Mouse (Mus musculus): Measurements from ENCODE around the gene Itgb7. TPM values are rescaled to one million over a fixed set of nuclear protein-coding genes. Genes with fewer than 3 reads are reported as not detected.
A peak's percentile ranks its signal among the peaks of the same experiment; 100 is the strongest.
"Not testable (repeated sequence)": the region's sequence is repeated elsewhere in the genome, so short reads cannot be mapped to it uniquely, and the experiment has no call there.

The Itgb7 gene
- polyA plus RNA-seq, 1 experiment from 2014 or later, result 1.2 TPM

DNA sequence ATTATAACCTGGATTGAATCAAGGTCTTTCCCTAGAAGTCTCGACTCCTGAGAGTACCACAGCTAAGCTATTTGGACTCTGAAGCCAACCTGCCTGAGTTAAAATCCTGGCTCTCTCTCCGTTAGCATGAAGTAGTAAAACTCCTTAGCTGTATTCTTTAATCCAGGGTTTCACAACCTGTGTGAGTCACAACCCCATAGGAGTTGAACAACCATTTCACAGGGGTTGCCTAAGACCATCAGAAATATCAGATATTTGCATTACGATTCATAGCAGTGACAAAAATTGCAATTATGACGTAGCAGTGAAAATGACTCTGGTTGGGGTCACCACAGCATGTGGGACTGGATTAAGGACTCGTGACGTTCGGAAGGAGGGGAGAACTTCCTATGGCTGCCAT lies 1.0 kb upstream of the Itgb7 start:
- Histone ChIP-seq H3K9ac (ENCODE audit: low read depth, low read length) (no peak overlapping the region), H3K27me3 (ENCODE audit: insufficient read depth, low read length) (no peaks in the 10 kb centered on the region), H3K36me3 (ENCODE audit: insufficient read depth, low read length) (peaks cover 12% of the 10 kb centered on the region), H3K9me3 (replicated peaks; ENCODE audit: low read length) (no peaks in the 10 kb centered on the region), H3K27ac (no peak overlapping the region), H3K4me1 (replicated peaks; ENCODE audit: insufficient read depth, low read length) (no peaks in the 10 kb centered on the region), H3K4me2 (ENCODE audit: low read length) (no peak overlapping the region), H3K4me3 (replicated peaks; ENCODE audit: low read depth, low read length) (no peak overlapping the region)
- WGBS, result 83% methylated on average over 7 of the region's 7 CpGs
- TF ChIP-seq CTCF (IDR thresholded peaks at IDR 0.05; ENCODE audit: low read depth), result no peak
- ATAC-seq (replicated peaks; ENCODE audit: low FRiP score, low read depth) (no peak), DNase-seq (ENCODE audit: low spot score) (no peak)

DNA sequence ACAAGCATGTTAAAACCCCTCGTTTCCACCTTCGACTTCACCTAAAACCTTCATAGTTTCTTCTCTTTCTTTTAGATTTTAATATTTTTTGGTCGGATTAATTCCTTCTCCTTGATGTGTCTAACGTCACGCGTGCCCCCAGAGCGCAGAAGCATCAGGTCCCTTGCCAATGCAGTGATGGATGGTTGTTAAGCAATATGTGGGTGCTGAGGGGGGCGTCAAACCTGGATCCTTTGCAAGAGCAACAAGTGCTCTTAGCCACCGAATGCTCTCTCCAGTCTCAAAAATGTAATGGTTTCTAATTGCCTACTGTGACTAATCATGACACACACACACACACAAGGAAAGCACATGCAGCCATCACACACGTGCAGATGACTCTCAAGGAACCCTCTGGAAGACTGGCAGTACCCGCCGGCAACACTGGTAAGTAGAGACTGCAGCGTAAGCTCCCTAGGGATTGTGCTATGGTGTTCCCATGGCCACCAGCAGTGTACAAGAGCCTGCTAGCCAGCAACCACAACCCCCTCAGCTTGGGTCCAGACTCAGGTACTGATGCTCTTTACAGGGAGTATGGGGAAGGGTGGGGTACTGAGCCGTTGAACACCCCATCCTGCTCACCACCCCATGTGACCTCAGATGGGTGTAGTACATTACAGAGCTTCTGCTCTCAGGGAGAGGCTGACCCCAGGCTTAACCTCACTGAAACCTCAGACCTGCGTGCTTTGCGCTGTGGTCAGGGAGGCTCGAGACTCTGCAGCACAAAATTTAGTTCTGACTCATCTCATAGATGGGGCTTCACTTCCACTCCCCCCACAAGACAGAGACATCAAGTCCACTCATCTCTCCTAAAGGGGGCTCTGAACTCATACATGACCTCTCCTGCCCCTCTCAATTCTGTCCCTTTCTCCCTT lies 1.1 kb downstream of the Itgb7 start:
- no peak for TF ChIP-seq CTCF (IDR thresholded peaks at IDR 0.05; ENCODE audit: low read depth)
- H3K9me3 ChIP-seq (replicated peaks; ENCODE audit: low read length), result no peaks in the 10 kb centered on the region
- no peak overlapping the region for H3K4me2 ChIP-seq (ENCODE audit: low read length)
- no peak for DNase-seq (ENCODE audit: low spot score)
- H3K27me3 ChIP-seq (ENCODE audit: insufficient read depth, low read length), result no peaks in the 10 kb centered on the region
- H3K4me3 ChIP-seq (replicated peaks; ENCODE audit: low read depth, low read length), result no peak overlapping the region
- ATAC-seq (replicated peaks; ENCODE audit: low FRiP score, low read depth), result no peak
- 73% methylated on average over 17 of the region's 17 CpGs for WGBS
- H3K27ac ChIP-seq, result no peak overlapping the region
- no peak overlapping the region for H3K9ac ChIP-seq (ENCODE audit: low read depth, low read length)
- no peaks in the 10 kb centered on the region for H3K4me1 ChIP-seq (replicated peaks; ENCODE audit: insufficient read depth, low read length)
- 0 out of 2 replicates have a peak, but pooled peaks cover 2% of the 10 kb centered on the region for H3K36me3 ChIP-seq (ENCODE audit: insufficient read depth, low read length)

DNA sequence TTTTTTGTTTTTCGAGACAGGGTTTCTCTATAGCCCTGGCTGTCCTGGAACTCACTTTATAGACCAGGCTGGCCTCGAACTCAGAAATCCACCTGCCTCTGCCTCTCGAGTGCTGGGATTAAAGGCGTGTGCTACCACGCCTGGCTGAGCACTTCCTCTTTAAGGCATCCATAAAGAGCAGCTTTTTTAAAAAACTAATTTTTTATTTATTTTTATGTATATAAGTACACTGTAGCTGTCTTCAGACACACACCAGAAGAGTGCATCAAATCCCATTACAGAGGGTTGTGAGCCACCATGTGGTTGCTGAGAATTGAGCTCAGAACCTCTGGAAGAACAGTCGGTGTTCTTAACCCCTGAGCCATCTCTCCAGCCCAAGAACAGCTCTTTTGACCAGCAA lies 6.1 kb downstream of the Itgb7 start:
- not testable (repeated sequence) for H3K4me3 ChIP-seq (replicated peaks; ENCODE audit: low read depth, low read length); H3K9me3 ChIP-seq (replicated peaks; ENCODE audit: low read length); H3K27ac ChIP-seq; ATAC-seq (replicated peaks; ENCODE audit: low FRiP score, low read depth); H3K9ac ChIP-seq (ENCODE audit: low read depth, low read length); H3K4me1 ChIP-seq (replicated peaks; ENCODE audit: insufficient read depth, low read length); H3K36me3 ChIP-seq (ENCODE audit: insufficient read depth, low read length); H3K4me2 ChIP-seq (ENCODE audit: low read length); H3K27me3 ChIP-seq (ENCODE audit: insufficient read depth, low read length); DNase-seq (ENCODE audit: low spot score)
- WGBS, result 75% methylated on average over 6 of the region's 6 CpGs

DNA sequence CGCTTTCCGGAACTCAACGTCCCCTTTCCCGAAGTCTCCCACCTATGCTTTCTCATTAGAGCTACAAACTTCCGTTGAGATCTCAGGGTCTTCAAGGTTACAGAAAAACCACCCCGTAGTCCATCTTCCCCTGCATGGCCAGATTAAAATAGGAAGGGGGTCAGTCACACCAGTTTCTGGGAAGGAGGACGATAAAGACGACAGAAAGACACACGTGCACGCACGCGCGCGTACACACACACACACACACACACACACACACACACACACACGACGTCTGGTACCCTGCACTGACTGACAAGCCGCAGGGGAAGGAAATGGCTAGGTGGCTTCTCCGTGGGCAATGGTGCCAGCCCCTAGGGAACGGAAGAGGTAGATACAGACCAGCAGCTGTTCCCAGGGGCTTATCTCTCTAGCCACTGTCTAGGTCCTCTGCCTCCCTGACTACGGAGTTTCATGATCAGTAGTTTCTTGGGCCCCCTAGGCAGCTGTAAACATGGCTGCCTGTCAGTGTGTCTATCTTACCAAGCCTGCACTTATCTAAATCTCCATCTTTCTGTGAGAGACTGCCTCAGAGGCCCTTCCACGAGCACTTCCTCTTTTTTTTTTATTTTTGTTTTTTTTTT lies 6.6 kb downstream of the Itgb7 start:
- H3K9me3 ChIP-seq (replicated peaks; ENCODE audit: low read length), result no peaks in the 10 kb centered on the region
- no peak for ATAC-seq (replicated peaks; ENCODE audit: low FRiP score, low read depth)
- H3K27ac ChIP-seq, result no peak overlapping the region
- no peaks in the 10 kb centered on the region for H3K36me3 ChIP-seq (ENCODE audit: insufficient read depth, low read length)
- 0 out of 2 replicates have a peak, but pooled peaks cover 3% of the 10 kb centered on the region for H3K4me1 ChIP-seq (replicated peaks; ENCODE audit: insufficient read depth, low read length)
- peak overlapping the region; percentile 92 for H3K4me2 ChIP-seq (ENCODE audit: low read length)
- no peak for TF ChIP-seq CTCF (IDR thresholded peaks at IDR 0.05; ENCODE audit: low read depth)
- peak overlapping the region; percentile 52; the same call in 1 of the 2 replicates for H3K9ac ChIP-seq (ENCODE audit: low read depth, low read length)
- peak overlapping the region; percentile 34 for H3K4me3 ChIP-seq (replicated peaks; ENCODE audit: low read depth, low read length)
- DNase-seq (ENCODE audit: low spot score), result no peak
- no peaks in the 10 kb centered on the region for H3K27me3 ChIP-seq (ENCODE audit: insufficient read depth, low read length)
- 15% methylated on average over 21 of the region's 21 CpGs for WGBS

DNA sequence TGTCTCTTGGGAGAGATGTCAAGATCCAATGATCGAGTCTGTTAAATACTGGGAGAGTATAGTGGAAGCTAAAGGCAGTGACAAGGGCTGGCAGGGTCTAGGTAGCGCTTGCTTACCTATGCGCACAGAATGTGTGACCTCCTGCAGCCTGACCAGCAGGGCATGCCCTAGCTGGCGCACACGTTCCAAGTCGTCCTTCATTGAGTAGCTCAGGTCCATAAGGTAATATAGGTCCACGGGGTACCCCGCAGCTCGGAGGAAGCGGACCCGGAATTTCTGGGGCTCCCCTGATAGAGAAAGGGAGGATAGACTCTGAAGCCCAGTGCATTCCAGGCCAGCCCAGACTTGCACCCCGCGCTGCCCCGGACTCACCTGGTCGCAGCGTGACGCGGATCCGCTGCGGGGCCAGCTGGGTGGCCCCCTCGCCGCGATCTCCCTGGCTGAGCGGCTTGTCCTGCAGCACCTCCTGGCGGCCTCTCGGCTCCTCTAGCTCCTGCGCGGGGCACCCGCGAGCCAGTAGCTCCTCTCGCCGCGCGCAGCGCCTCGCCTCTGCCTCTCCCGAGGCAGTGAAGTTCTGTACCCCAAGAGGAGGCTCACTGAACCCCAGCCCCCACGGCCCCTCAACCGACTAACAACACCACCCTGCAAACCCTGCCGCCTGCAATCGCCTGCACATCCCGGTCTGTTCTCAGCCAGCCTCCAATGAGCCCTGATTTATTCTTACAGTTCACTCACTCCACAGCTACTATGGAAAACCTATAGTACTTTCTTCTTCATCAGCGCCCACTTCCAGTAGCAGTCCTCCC lies 7.4 kb downstream of the Itgb7 start:
- Histone ChIP-seq H3K9me3 (replicated peaks; ENCODE audit: low read length) (no peaks in the 10 kb centered on the region), H3K4me2 (ENCODE audit: low read length) (peak overlapping the region; percentile 92), H3K36me3 (ENCODE audit: insufficient read depth, low read length) (no peaks in the 10 kb centered on the region), H3K9ac (ENCODE audit: low read depth, low read length) (peak overlapping the region; percentile 52; the same call in 1 of the 2 replicates), H3K4me1 (replicated peaks; ENCODE audit: insufficient read depth, low read length) (0 out of 2 replicates have a peak, but pooled peaks cover 3% of the 10 kb centered on the region), H3K27me3 (ENCODE audit: insufficient read depth, low read length) (no peaks in the 10 kb centered on the region), H3K27ac (no peak overlapping the region), H3K4me3 (replicated peaks; ENCODE audit: low read depth, low read length) (peak overlapping the region; percentile 34)
- ATAC-seq (replicated peaks; ENCODE audit: low FRiP score, low read depth), result peak; percentile 78
- TF ChIP-seq CTCF (IDR thresholded peaks at IDR 0.05; ENCODE audit: low read depth), result peak; percentile 90
- WGBS, result 3% methylated on average over 42 of the region's 43 CpGs
- peak; percentile 89 for DNase-seq (ENCODE audit: low spot score)

DNA sequence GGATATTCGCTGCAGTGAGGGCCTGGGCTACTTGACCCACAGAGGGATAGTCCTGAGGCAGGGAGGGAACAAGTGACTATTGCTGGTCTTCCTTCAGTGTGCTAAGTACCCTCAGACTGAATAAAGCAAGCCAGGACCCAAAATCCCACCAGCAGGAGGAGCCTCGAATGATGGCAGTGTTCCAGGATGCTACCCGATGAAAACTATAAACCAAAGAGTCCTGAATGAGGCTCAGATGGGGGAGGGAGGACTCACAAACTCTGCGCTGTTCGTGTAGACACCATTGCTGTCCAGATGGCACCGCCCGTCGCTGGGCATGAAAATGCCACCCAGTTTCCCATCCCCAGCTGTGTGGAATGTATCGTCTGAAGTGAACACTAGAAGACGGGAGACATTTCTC lies 9.4 kb downstream of the Itgb7 start:
- WGBS, result 58% methylated on average over 10 of the region's 10 CpGs
- peak; percentile 37 for TF ChIP-seq CTCF (IDR thresholded peaks at IDR 0.05; ENCODE audit: low read depth)
- Histone ChIP-seq H3K4me3 (replicated peaks; ENCODE audit: low read depth, low read length) (no peak overlapping the region), H3K27me3 (ENCODE audit: insufficient read depth, low read length) (no peaks in the 10 kb centered on the region), H3K9ac (ENCODE audit: low read depth, low read length) (no peak overlapping the region), H3K9me3 (replicated peaks; ENCODE audit: low read length) (no peaks in the 10 kb centered on the region), H3K4me2 (ENCODE audit: low read length) (no peak overlapping the region), H3K36me3 (ENCODE audit: insufficient read depth, low read length) (no peaks in the 10 kb centered on the region), H3K4me1 (replicated peaks; ENCODE audit: insufficient read depth, low read length) (0 out of 2 replicates have a peak, but pooled peaks cover 3% of the 10 kb centered on the region), H3K27ac (no peak overlapping the region)
- no peak for DNase-seq (ENCODE audit: low spot score)
- ATAC-seq (replicated peaks; ENCODE audit: low FRiP score, low read depth), result no peak
